Mouse (Mus musculus) spleen, postnatal 36 days (tissue): ENCODE data around the gene Rnf212.
A peak's percentile ranks its signal among the peaks of the same experiment; 100 is the strongest.
"Not testable (repeated sequence)": the region's sequence is repeated elsewhere in the genome, so short reads cannot be mapped to it uniquely, and the experiment has no call there.

Source experiments
- DNase-seq, 2 experiments: peaks; one replicate each; pipeline ENCODE4 v3.0.0; 2022; ENCODE audit warnings: low spot score in 2 of 2, mixed read lengths in 1 of 2

The Rnf212 gene

GRCm38 (mm10) chr5:108774630-108775306, at the start of gene Rnf212:
Gene Rnf212 (minus strand): TSS chr5:108774982.
- no peak for DNase-seq

- no peak for DNase-seq
Measured at GRCm38 (mm10) chr5:108823276-108823675, 48.5 kb upstream of the Rnf212 start.

GRCm38 (mm10) chr5:108808750-108809149, 34.0 kb upstream of the Rnf212 start, which contains the start of gene Vmn2r8:
Gene Vmn2r8 (minus strand): TSS chr5:108808850.
- DNase-seq, result not testable (repeated sequence)

- no peak for DNase-seq
Measured at GRCm38 (mm10) chr5:108803646-108804045, 28.9 kb upstream of the Rnf212 start.

GRCm38 (mm10) chr5:108795263-108795662, 20.5 kb upstream of the Rnf212 start, which contains the start of gene Tmed11:
Gene Tmed11 (minus strand): TSS chr5:108795363.
- DNase-seq, result not testable (repeated sequence)

GRCm38 (mm10) chr5:108790385-108790784, 15.6 kb upstream of the Rnf212 start:
- DNase-seq, result not testable (repeated sequence)

GRCm38 (mm10) chr5:108760002-108760401, 14.8 kb downstream of the Rnf212 start:
- DNase-seq, result no peak

- no peak for DNase-seq
Measured at GRCm38 (mm10) chr5:108758396-108758795, 16.4 kb downstream of the Rnf212 start.

- not testable (repeated sequence) for DNase-seq
Measured at GRCm38 (mm10) chr5:108751258-108751657, 23.5 kb downstream of the Rnf212 start.

GRCm38 (mm10) chr5:108750328-108751210, 24.2 kb downstream of the Rnf212 start:
- DNase-seq, result no peak

- DNase-seq, result no peak
Measured at GRCm38 (mm10) chr5:108744629-108745028, 30.2 kb downstream of the Rnf212 start.

- DNase-seq, result no peak
Measured at GRCm38 (mm10) chr5:108743856-108744255, 30.9 kb downstream of the Rnf212 start.

GRCm38 (mm10) chr5:108742596-108742995, 32.2 kb downstream of the Rnf212 start:
- DNase-seq, result no peak

- no peak for DNase-seq
Measured at GRCm38 (mm10) chr5:108741844-108742243, 32.9 kb downstream of the Rnf212 start.

- DNase-seq, result no peak
Measured at GRCm38 (mm10) chr5:108727425-108727824, 47.4 kb downstream of the Rnf212 start.

- DNase-seq, result peak; percentile 21 to 26
Measured at GRCm38 (mm10) chr5:108726557-108727248, 48.1 kb downstream of the Rnf212 start.

GRCm38 (mm10) chr5:108724006-108724405, 50.8 kb downstream of the Rnf212 start:
- no peak for DNase-seq

GRCm38 (mm10) chr5:108719761-108720160, 55.0 kb downstream of the Rnf212 start:
- DNase-seq, result no peak

- no peak for DNase-seq
Measured at GRCm38 (mm10) chr5:108718051-108718450, 56.7 kb downstream of the Rnf212 start.

GRCm38 (mm10) chr5:108715974-108716373, 58.8 kb downstream of the Rnf212 start:
- no peak for DNase-seq

GRCm38 (mm10) chr5:108714149-108714548, 60.6 kb downstream of the Rnf212 start:
- DNase-seq, result no peak

- DNase-seq, result no peak
Measured at GRCm38 (mm10) chr5:108713691-108714090, 61.1 kb downstream of the Rnf212 start.
